Mouse (Mus musculus): Measurements from ENCODE around the gene Tmem140.

Gene Tmem140

GRCm38 (mm10) chr6:34862791-34863403 is at the start of gene Tmem140:
Gene Tmem140 (plus strand): TSS chr6:34863146.
- peak; percentile 85 for DNase-seq (ENCODE audit: low read depth)

DNA sequence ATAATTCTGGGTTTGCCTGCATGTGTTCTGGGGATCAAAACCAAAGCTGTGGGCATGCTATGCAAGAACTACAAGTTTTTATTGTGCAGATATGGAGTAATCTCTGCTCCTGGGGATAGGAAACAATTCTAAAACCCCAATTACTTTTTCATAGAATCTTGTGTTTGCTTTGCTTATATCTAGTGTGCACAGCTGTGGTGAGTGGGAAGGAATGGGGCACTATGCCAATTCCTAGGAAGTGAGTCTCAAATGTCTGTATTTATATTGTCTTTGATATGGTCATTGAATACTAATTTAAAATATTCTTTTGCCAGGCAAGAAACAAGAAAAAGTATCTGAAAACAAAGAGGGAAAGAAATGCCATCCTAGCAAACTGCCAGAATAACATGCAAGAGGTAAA is 38.5 kb upstream of the Tmem140 start:
- DNase-seq (ENCODE audit: low read depth) = peak; percentile 66

DNA sequence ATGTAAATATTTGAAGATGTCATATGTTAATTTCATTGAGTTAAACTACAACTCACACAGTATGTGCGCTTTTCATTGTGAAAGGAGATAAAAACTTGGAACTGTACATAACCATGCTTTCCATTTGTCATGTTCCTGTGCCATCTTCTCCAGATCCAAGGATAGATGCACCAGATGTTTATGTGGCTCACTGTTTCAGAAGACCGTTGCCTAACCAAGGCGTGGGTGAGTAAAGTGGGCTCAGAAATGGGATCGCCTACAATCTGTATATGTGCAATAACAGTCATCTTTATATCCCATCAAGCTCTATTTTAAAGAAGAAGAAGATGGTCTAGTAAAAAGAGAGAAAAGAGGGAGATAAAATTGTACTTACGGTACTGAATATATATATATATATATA is 30.6 kb upstream of the Tmem140 start:
- DNase-seq (ENCODE audit: low read depth) = no peak

- DNase-seq (ENCODE audit: low read depth) = peak; percentile 50
These were observed 1.3 kb upstream of the Tmem140 start for GRCm38 (mm10) chr6:34861546-34862053.

GRCm38 (mm10) chr6:34862381-34862780 is 565 bp upstream of the Tmem140 start:
- peak; percentile 81 for DNase-seq (ENCODE audit: low read depth)

DNA sequence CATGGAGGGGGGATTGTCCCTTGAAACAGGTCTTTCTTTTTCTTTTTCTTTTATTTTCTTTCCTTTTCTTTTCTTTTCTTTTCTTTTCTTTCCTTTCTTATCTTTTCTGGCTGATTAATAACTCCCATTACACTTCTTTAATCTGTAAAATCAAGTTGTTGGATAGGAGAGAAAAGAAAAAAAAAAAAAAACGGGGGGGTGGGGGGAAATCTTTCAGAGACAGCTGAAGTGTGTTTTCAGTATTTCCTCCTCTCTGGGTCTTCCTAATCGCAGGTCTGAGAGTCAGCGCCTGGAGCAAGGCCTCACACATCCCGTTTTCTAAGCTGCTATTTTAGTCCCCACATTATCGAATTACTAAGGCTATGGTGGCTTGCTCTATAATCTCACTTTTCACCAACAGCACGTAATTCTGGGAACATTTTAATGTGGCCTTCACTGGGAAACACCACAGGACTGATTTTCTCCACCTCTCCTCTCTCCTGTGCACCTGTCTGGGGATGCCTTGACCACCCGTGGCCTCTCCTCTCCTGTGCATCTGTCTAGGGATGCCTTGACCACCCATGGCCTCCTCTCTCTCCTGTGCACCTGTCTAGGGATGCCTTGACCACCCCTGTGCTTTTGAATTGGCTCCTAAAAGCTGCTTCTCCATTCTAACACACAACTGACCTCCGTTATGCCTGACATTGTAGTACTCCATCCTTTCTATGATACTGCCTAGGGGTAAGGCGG is 1.0 kb downstream of the Tmem140 start:
- peak; percentile 24 for DNase-seq (ENCODE audit: low read depth)

DNA sequence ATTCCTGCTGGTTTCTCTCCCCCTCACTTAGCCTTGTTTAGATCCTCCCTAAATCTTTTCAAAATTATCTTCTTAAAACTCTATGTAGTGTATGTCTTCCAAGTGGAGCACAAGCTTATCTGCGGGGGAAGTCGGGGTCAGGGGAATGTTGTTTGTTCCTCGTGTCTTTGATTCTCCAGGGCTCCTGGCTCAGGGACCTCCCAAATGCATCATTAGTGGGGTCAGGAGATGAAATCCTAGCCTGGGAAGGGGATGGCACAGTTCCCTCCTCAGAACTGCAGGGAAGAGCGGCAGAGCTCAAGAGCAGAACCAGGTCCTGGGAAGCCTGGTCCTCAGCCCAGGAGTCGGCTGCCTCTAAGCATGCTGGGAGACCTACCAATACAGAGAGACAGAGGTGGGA is 2.3 kb downstream of the Tmem140 start:
- DNase-seq (ENCODE audit: low read depth) = no peak

GRCm38 (mm10) chr6:34865711-34866593 is 3.0 kb downstream of the Tmem140 start:
- peak; percentile 71 for DNase-seq (ENCODE audit: low read depth)

- no peak for DNase-seq (ENCODE audit: low read depth)
These were observed 3.8 kb downstream of the Tmem140 start for GRCm38 (mm10) chr6:34866786-34867185.

DNA sequence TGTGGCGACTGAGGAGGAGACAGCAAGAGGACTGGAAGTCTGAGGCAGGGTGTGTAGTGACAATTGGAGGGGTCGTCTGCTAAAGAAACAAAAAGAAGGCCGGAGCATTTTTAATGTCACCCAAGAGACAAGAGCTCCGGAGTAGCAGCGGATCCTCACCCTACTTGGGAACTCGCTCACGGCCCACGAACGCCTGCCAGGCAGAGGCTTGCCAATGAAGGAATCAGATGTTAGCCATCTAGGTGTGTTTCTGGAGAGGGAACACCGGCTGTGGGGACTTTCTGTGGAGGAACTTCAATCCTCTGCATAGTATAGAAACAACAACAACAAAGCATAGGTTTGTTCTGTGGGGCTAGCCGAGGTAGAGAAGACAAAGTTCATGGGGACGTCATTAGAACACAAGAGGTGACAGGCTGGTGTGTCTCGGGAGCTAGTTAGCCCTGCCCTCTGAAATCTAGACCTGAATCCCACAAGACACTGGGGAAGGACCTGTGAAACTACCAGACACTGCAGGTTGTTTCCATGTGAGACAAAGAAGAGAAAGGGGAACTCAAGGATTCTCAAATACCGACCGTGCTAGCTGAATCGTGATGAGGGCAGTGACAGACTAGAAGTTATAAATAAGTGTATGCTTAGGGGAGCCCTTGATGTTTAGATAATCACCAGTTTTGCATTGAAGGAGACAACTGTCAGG is 4.5 kb downstream of the Tmem140 start:
- DNase-seq (ENCODE audit: low read depth) = no peak

- no peak for DNase-seq (ENCODE audit: low read depth)
These were observed 5.0 kb downstream of the Tmem140 start for GRCm38 (mm10) chr6:34867995-34868350.

GRCm38 (mm10) chr6:34868507-34869217 is 5.7 kb downstream of the Tmem140 start:
- peak; percentile 63 for DNase-seq (ENCODE audit: low read depth)

DNA sequence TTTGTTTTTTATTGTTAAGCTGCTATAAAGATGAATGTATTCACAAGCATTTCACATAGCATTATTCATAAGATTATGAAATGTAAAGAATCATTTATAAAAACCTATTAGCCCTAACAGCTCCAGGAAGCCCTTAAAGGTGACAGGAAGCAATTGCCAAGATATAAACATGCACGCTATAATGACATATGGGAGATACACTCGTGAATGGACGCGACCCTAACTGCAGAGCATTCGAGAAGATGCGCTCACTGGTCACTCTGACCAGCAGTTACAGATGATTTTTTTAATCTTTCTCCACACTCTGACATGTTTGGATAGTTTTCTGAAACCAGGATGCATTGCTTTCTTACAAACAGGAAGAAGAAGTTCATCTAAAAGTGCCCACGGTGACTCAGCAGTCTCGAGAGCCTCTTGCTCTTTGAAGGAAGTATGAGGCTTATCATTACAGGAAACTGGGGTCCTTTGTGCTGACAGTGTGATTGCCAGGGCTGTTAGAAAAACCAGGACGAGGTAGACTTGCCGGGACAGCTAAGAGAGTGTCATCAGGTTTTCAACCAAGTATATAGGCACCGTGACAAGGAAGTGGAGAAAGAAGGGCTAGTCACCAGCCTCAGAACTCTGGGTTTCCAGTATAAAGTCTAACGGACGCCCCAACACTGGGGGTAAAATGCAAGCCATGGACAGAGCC is 6.4 kb downstream of the Tmem140 start:
- DNase-seq (ENCODE audit: low read depth) = peak; percentile 98

DNA sequence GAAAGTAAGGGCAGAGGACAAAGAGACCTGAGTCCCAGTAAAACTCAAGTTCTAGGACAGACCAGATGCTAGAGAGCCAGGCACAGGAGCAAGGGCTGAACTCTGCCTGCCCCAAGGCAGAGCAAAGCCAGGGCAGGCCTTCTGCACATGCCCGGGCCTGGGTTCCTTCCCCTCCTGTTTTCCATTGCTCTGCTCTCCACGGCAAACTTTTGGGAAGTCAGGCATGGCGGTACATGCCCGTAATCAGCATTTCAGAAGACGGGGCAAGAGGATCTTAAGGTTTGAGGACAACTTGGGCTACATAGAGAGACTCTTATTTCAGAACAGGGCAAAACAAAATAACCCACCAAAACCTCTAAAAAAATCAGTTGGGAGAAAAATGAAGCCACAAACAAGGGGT is 7.2 kb downstream of the Tmem140 start:
- no peak for DNase-seq (ENCODE audit: low read depth)

DNA sequence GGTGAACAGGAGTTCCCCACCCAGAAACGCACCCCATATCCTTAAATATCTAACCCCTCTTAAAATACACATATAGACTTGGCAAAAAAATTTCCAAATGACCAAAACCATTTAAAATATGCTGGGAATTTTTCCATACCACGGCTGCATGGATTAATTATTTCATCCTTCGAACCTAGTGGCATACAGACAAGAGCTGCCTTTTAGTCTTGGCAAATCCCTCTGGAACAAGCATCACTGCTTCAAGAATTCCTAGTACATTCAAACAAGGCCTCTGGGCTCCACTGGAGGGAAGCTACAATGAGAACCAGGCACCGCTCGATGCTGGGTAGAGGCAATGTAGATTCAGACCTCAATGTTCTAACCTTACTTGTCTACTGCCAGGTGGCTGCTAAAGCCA is 7.8 kb downstream of the Tmem140 start:
- no peak for DNase-seq (ENCODE audit: low read depth)

- DNase-seq (ENCODE audit: low read depth) = peak; percentile 26
These were observed 9.0 kb downstream of the Tmem140 start for GRCm38 (mm10) chr6:34871929-34872328.

GRCm38 (mm10) chr6:34872871-34873270 is 9.9 kb downstream of the Tmem140 start:
- no peak for DNase-seq (ENCODE audit: low read depth)

DNA sequence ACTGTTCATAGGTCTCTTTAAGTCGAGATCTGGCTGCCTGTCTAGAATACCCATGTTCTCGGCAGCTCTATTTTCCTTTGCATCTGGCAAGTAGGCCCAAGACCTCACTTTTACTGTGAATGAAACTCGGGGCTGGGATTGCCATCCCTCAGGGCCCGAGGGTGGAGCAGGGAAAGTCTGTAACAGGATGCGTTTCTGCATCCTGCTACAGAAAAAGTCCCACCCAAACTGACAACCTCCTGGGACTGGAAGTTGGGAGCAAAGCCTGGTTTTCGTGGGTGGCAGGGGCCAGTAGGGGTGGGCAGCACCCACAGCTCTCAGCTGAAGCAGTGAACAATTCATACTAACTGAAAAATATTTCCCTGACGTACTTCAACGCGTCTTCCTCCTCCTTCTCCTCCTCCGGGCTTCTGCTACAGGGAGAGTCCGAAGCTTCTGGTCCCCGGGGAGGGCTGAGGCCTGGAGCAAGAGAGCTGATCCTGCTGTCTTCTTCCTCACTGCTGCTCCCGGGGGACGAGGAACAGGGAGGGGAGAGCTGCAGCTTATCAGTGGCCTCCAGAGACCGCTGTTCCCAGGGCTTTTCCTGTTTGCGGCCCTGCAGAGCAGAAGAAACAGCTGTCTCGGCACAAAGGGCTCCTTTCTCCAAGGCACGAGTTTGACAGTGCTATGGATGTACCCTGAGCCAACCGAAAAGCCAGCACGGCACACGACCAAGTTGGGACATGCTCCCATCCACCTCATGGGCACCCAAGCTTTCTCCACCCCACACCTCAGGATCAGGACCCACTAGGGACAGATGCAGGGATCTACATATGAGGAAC is 11.4 kb downstream of the Tmem140 start:
- DNase-seq (ENCODE audit: low read depth) = peak; percentile 90

DNA sequence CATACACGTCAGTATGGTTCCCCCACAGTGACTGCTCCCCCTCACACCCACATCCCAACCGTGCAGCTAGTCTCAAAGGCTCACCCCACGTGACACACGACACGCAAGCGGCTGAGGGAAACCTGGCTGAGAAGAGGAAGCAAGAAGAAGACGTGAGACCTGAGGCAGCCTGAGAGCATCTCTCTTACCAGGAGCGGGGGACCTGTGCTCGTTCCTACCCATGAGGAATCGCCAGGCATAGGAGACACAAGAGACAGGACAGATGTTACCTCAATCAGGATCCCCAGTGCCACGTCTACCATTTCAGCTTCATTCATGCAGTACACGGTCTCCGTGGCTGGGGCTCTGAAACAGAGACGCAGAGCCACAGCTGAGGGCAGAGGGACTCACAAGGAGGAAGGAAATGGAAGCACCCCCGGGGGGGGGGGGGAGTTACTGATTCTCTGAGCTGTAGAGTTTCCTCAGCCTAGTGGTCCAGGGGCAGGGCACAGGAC is 12.4 kb downstream of the Tmem140 start:
- peak; percentile 84 for DNase-seq (ENCODE audit: low read depth)
